Mouse (Mus musculus) hindbrain, embryonic 15.5 days (tissue): ENCODE measurements around the gene Fgfr2. TPM values are rescaled to one million over a fixed set of nuclear protein-coding genes. Genes with fewer than 3 reads are reported as not detected.

Experiments used
- ATAC-seq: fragments of 200-750 bp; cut with Nextera tagmentation; 2 replicates; pipeline ENCODE4 v1.8.0; 2017; ENCODE audit warnings: low read depth, moderate number of reproducible peaks, moderate TSS enrichment; ENCODE audit not compliant: low FRiP score
- H3K27ac ChIP-seq: fragments of 300-500 bp; sonication (generic); replicated peaks from 2 replicates; pipeline ENCODE4 v1.5.1; 2015; ENCODE audit warnings: mild to moderate bottlenecking, inconsistent platforms
- H3K27me3 ChIP-seq: fragments of 300-500 bp; sonication (generic); 2 replicates; pipeline ENCODE4 v1.6.1; 2015; ENCODE audit warnings: control low read depth, inconsistent platforms
- H3K36me3 ChIP-seq: fragments of 300-500 bp; sonication (generic); 2 replicates; pipeline ENCODE4 v1.6.1; 2015; ENCODE audit warnings: control low read depth, inconsistent platforms
- H3K4me1 ChIP-seq: fragments of 300-500 bp; sonication (generic); replicated peaks from 2 replicates; pipeline ENCODE4 v1.6.1; 2015; ENCODE audit warnings: control low read depth, inconsistent platforms
- H3K4me2 ChIP-seq: fragments of 300-500 bp; sonication (generic); 2 replicates; pipeline ENCODE4 v1.6.1; 2015; ENCODE audit warnings: moderate library complexity, mild to moderate bottlenecking, inconsistent platforms
- H3K4me3 ChIP-seq: fragments of 300-500 bp; sonication (generic); 2 replicates; pipeline ENCODE4 v1.5.1; 2015; ENCODE audit warnings: mild to moderate bottlenecking, inconsistent platforms
- H3K9ac ChIP-seq: fragments of 300-500 bp; sonication (generic); 2 replicates; pipeline ENCODE4 v1.6.1; 2015; ENCODE audit warnings: inconsistent platforms
- H3K9me3 ChIP-seq: fragments of 300-500 bp; sonication (generic); 2 replicates; pipeline ENCODE4 v1.6.1; 2016; ENCODE audit warnings: control low read depth, inconsistent platforms
- WGBS: fragments of 180-500 bp; shearing (Covaris S2); methylation state at CpG from one replicate; pipeline ENCODE4 v1.1.7; 2015; 5-methylcytosine and 5-hydroxymethylcytosine counted together
- polyA plus RNA-seq: library from polyadenylated mRNA; unstranded; fragments of >200 nt; fragmentation: Nextera tagmentation; extraction: Ambion mirVana; gene quantifications from 2 replicates; pipeline ENCODE4 v1.2.1, GENCODE M21; 2015

Fgfr2 gene
- polyA plus RNA-seq, 1 experiment from 2014 or later = 28.5 TPM

DNA sequence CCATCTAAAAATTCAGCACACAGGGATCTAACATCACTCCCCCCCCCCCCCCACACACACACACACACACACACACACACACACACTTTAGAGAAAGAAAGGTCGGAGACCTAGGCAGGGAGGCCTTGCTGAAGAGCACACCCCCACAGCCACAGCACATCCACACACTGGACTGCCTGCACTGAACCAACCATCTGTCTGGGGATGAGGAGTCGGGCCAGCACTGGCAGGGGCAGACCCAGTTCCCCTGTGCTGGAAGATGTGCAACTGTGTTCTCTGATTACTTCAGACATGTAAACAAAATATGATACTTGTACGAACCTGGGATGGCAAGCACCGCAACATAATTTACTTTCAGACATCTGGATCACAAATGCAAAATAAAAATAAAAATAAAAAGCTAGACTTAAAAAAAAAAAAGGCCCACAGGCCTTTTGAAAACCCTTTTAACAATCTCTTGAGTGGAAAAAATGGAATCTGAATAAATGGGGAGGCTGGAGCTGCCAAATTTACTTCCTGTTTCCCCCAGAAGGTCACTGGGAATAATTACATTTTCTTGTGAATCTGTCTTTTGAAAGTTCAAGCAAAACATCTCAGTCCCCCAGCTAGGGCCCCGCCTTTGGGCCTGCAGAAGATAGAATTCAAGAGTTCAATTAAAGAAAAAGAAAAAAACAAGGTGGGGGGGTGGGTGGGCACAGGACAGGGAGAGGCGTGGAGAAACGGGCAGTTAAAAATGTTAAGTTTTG, 314.9 kb downstream of the Fgfr2 start:
- Histone ChIP-seq H3K27me3 (no peaks in the 10 kb centered on the region), H3K36me3 (no peaks in the 10 kb centered on the region), H3K4me2 (no peak overlapping the region), H3K9ac (no peak overlapping the region), H3K4me1 (peaks cover 87% of the 10 kb centered on the region), H3K4me3 (no peak overlapping the region), H3K27ac (peak overlapping the region; percentile 72), H3K9me3 (no peaks in the 10 kb centered on the region)
- 50% methylated on average over 7 of the region's 7 CpGs for WGBS
- no peak for ATAC-seq

DNA sequence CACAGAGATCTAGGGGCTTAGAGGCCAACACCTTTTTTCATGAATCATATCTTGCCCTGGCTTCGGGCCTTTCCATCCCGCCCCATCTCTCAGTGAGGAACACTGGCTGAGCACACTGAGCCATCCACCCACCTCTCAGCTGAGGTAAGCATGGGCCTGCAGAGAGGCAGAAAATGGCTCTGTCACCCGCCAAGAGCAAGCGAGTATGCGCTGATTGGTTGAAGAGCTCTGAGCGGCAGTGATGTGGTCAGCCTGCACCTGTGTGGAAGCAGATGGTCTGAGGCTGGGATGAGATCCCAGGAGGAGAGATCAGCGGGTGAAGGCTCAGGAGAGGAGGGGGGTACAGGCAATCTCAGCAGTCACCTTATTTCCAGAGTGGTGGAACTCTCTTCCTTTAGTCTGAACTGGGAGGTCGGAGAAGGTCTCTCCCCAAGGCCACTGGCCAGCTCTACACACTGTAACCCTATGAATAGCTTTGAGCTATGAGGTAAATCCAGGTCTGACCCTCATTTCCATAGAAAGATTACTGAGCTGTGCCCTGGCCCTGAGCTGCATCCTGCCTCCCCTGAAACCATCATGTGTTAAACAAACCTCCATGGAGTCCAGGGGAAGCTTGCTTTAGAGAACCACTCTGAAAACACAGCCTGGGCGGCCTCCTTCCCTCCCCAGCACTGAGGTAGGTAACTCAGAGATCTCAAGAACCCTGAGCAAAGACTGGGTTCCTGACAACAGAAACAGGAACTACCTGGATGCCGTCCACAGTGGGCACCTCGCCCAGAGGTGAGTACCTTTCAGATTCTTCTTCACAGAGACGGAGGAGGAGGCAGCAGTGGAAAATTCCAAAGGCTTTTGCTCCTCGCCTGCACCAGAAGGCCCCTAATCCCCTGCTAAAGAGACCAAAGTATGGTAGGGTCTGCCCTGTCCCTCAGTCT, 316.0 kb downstream of the Fgfr2 start:
- 61% methylated on average over 13 of the region's 13 CpGs for WGBS
- Histone ChIP-seq H3K27me3 (no peaks in the 10 kb centered on the region), H3K4me3 (no peak overlapping the region), H3K27ac (peak overlapping the region; percentile 52), H3K4me2 (no peak overlapping the region), H3K36me3 (no peaks in the 10 kb centered on the region), H3K9me3 (no peaks in the 10 kb centered on the region), H3K9ac (no peak overlapping the region), H3K4me1 (peaks cover 90% of the 10 kb centered on the region)
- no peak for ATAC-seq

DNA sequence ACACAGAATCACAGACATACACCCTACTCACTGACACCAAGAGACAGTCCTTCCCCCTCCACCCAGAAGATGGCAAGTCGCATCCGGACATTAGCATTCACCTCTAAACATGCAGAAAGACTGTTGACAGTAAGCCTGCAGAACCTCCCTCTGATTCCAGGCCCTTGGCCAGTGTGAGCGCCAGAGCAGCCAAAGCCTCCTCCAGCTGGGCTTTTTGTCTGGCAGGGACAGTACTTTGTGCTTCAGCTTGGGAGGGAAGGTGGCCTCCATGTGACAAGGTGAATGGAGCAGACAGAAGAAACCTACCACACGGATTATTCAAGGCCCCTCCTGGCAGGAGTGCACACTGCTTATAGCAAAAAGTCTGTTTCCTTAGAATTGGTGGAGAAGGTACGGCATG, 316.9 kb downstream of the Fgfr2 start:
- Histone ChIP-seq H3K36me3 (no peaks in the 10 kb centered on the region), H3K9me3 (no peaks in the 10 kb centered on the region), H3K4me3 (no peak overlapping the region), H3K9ac (no peak overlapping the region), H3K4me1 (peaks cover 81% of the 10 kb centered on the region), H3K27ac (peak overlapping the region; percentile 52), H3K4me2 (no peak overlapping the region), H3K27me3 (no peaks in the 10 kb centered on the region)
- WGBS = 44% methylated on average over 5 of the region's 5 CpGs
- ATAC-seq = no peak

DNA sequence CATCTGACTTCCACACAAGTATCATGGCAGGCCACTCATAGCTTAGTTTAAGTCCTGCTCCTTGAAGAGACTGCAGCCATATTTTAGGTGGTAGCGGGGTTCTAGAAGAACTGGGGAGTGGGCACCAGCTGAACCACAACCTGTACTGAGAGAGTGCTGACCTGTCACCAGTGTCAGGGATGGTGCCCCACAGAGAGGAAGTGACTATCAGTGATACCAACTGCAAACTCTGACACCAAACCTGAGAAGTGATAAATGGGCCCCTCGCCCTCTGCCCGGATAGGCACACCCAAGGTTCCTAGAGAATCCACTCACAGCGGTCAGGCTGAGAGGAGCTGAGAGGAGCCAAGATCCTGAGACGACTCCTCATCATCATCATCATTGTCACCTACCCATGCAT, 318.2 kb downstream of the Fgfr2 start:
- Histone ChIP-seq H3K4me3 (no peak overlapping the region), H3K27ac (no peak overlapping the region), H3K9me3 (no peaks in the 10 kb centered on the region), H3K36me3 (no peaks in the 10 kb centered on the region), H3K4me2 (no peak overlapping the region), H3K27me3 (no peaks in the 10 kb centered on the region), H3K4me1 (peaks cover 67% of the 10 kb centered on the region), H3K9ac (no peak overlapping the region)
- ATAC-seq = no peak
- 93% methylated on average over 5 of the region's 5 CpGs for whole genome bisulfite sequencing

DNA sequence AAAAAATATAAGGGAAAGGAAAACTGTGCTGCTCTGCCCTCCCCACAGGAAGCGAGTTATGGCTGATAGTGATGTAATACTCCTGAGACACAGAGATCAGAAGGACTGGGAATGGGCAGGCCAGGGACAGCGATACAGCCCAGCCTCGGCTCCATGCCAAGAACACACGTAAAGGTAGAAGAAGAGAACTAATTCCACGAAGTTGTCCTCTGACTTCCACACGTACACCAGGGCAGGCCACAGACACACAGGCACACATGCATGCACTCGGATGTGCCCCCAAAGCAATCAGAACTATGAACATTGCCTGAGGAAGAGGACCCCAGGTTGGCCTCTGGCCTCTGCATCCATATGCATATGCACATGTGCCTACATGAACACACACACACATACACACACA, 318.7 kb downstream of the Fgfr2 start:
- no peak overlapping the region for H3K27ac ChIP-seq

DNA sequence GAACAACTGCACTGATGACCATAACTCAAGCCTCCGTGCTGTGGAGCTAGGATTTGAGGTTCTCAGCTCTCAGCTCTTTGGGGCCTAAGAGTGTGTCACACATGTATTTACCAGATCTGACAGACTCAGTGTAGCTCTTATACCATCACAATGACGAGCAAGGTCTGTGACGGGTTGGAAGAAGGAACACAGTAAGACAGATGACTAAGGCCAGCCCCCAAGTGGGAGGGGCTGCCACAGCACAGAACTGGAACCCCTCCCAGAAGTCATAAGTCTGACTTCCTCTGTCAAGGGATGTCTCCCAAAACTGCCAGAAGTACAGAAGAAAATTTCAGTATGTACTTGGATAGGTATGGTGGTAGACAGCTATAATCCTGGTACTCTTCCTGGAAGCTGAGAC, 319.2 kb downstream of the Fgfr2 start:
- H3K4me2 ChIP-seq = no peak overlapping the region
- H3K27ac ChIP-seq = no peak overlapping the region
- no peak for ATAC-seq
- no peak overlapping the region for H3K4me3 ChIP-seq
- peaks cover 57% of the 10 kb centered on the region for H3K4me1 ChIP-seq
- WGBS = 83% methylated on average over 3 of the region's 3 CpGs
- no peak overlapping the region for H3K9ac ChIP-seq
- H3K27me3 ChIP-seq = no peaks in the 10 kb centered on the region
- no peaks in the 10 kb centered on the region for H3K9me3 ChIP-seq
- no peaks in the 10 kb centered on the region for H3K36me3 ChIP-seq

More for the DNA sequence above, 318.7 kb downstream of the Fgfr2 start:
- no peaks in the 10 kb centered on the region for H3K27me3 ChIP-seq
- H3K4me1 ChIP-seq = peaks cover 62% of the 10 kb centered on the region
- H3K36me3 ChIP-seq = no peaks in the 10 kb centered on the region
- WGBS = 88% methylated on average over 7 of the region's 7 CpGs
- H3K9me3 ChIP-seq = no peaks in the 10 kb centered on the region
- no peak overlapping the region for H3K9ac ChIP-seq
- H3K4me2 ChIP-seq = no peak overlapping the region
- H3K4me3 ChIP-seq = no peak overlapping the region
- no peak for ATAC-seq

DNA sequence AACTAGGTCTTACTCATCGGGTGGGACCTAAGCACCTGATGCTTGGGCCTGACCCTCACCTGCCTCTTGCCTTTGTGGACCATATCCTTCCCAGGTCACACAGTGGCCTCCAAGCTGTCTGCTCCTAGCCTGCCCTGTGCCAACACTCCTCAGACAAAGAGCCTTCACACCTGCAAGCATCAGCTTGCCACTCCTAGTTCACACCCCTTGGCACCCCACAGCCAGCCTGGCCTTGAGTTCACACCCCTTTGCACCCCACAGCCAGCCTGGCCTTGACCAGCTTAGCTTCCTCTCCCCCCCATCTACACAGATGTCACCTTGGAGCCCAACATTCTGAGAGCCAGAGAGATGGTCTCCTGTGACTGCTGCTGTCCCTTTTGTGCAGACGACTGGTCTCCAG, 319.8 kb downstream of the Fgfr2 start:
- Histone ChIP-seq H3K4me3 (no peak overlapping the region), H3K36me3 (no peaks in the 10 kb centered on the region), H3K9me3 (no peaks in the 10 kb centered on the region), H3K9ac (no peak overlapping the region), H3K4me2 (no peak overlapping the region), H3K27me3 (no peaks in the 10 kb centered on the region), H3K4me1 (peaks cover 51% of the 10 kb centered on the region), H3K27ac (no peak overlapping the region)
- ATAC-seq = no peak
- WGBS = 82% methylated on average over 2 of the region's 2 CpGs

DNA sequence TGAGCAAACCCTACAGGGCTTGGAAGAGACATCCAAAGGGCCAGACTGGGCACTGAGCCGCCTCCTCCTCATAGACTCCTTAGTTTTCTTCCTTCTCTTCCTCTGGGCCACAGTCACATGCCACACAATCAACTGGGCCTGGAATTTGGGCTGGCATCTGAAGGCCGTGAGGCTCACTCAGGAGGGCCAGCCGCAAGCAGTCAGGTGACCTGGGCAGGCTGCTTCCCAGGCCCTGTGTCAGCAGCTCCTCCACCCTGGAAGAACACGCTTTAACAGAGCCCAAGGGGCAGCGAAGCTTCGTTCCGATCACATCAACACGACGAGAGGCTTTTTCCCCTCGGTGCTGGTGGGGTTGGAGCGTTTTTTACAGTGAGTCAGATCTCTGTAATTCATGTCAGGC, 320.5 kb downstream of the Fgfr2 start:
- ATAC-seq = no peak
- Histone ChIP-seq H3K9ac (no peak overlapping the region), H3K4me3 (no peak overlapping the region), H3K27me3 (no peaks in the 10 kb centered on the region), H3K9me3 (no peaks in the 10 kb centered on the region), H3K36me3 (no peaks in the 10 kb centered on the region), H3K4me2 (no peak overlapping the region), H3K4me1 (peaks cover 45% of the 10 kb centered on the region), H3K27ac (no peak overlapping the region)
- WGBS = 87% methylated on average over 11 of the region's 11 CpGs

DNA sequence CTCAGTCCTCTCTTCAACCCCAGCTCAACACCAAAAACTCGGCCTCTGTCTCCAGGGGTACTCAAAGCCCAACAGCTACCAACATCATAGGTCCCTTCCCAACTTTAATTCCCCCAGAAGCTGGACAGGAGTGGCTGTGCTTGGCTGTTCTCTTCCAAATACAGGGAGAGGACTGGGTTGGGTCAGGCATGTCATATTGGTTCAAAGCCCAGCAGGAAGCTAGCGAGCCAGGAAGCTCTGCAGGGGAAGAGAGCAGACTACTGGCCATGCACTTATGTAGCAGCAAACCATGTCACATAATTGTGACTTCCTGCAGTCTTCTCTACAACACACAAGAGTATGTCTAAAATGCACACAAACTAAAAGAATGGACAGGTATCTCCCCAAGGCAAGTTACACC, 321.1 kb downstream of the Fgfr2 start:
- Histone ChIP-seq H3K4me2 (no peak overlapping the region), H3K9me3 (no peaks in the 10 kb centered on the region), H3K4me3 (no peak overlapping the region), H3K4me1 (peaks cover 38% of the 10 kb centered on the region), H3K36me3 (no peaks in the 10 kb centered on the region), H3K27ac (no peak overlapping the region), H3K27me3 (no peaks in the 10 kb centered on the region), H3K9ac (no peak overlapping the region)
- 75% methylated on average over 2 of the region's 2 CpGs for WGBS
- ATAC-seq = no peak

DNA sequence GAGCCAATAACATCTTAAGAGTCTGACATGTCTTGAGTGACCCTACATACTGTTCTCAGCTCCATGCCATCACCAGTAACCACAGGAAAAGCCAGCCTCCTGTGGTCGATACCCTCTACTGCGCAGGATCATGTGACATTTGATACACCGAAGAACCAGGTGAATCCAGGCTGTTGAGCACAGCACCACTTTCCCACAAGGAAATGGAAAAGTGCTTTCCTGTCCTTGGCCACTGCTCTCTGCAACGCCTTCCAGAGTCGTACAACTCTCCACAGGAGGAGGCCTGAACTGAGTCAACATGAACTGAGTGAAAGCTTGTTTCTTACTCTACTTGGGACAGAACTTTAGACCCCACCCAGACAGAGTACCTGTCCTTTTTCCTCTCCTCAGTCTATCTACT, 321.6 kb downstream of the Fgfr2 start:
- Histone ChIP-seq H3K36me3 (no peaks in the 10 kb centered on the region), H3K27me3 (no peaks in the 10 kb centered on the region), H3K4me3 (no peak overlapping the region), H3K4me2 (no peak overlapping the region), H3K9me3 (no peaks in the 10 kb centered on the region), H3K4me1 (peaks cover 33% of the 10 kb centered on the region), H3K27ac (no peak overlapping the region), H3K9ac (no peak overlapping the region)
- ATAC-seq = no peak
- 92% methylated on average over 5 of the region's 5 CpGs for WGBS

DNA sequence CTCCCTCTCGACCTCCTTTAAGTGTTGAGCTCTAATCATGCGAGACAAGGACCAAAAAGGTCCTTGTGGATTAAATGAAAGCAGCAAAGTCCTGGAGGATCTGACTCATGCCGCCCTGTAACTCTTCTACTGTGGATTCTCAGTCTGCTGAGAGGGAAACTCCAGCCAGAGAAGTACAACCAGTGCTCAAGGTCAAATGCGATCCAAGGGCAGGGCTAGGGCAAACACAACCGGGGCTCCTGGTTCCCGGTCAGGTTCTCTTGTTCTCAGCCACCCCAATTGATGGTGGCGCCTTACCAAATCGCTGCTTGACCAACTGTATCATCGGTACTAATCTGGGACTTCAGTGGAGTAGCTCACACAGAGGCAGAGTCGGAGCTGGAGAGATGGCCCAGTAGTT, 322.3 kb downstream of the Fgfr2 start:
- no peak overlapping the region for H3K4me2 ChIP-seq
- ATAC-seq = no peak
- H3K4me3 ChIP-seq = no peak overlapping the region
- H3K36me3 ChIP-seq = no peaks in the 10 kb centered on the region
- 87% methylated on average over 10 of the region's 10 CpGs for WGBS
- no peak overlapping the region for H3K27ac ChIP-seq
- H3K4me1 ChIP-seq = peaks cover 26% of the 10 kb centered on the region
- no peak overlapping the region for H3K9ac ChIP-seq
- no peaks in the 10 kb centered on the region for H3K9me3 ChIP-seq
- no peaks in the 10 kb centered on the region for H3K27me3 ChIP-seq
